Mouse (Mus musculus) thymus, adult 2 months (tissue): ENCODE results near the gene Plekhm1.

Experiments used
- CTCF ChIP-seq: fragments of 200-500 bp; IDR thresholded peaks from 2 replicates; pipeline ENCODE4 v1.5.1; 2012; ENCODE audit warnings: mild to moderate bottlenecking, control low read depth, low read length, moderate library complexity, borderline replicate concordance; ENCODE audit not compliant: control insufficient read depth, poor library complexity, insufficient read depth; ENCODE audit errors: extremely low read depth
- POLR2A ChIP-seq: fragments of 200-500 bp; IDR thresholded peaks from 2 replicates; pipeline ENCODE4 v1.6.1; 2012; ENCODE audit warnings: mild to moderate bottlenecking, low read length, control low read depth, moderate library complexity; ENCODE audit not compliant: control insufficient read depth, poor library complexity, insufficient read depth; ENCODE audit errors: extremely low read depth

DNA sequence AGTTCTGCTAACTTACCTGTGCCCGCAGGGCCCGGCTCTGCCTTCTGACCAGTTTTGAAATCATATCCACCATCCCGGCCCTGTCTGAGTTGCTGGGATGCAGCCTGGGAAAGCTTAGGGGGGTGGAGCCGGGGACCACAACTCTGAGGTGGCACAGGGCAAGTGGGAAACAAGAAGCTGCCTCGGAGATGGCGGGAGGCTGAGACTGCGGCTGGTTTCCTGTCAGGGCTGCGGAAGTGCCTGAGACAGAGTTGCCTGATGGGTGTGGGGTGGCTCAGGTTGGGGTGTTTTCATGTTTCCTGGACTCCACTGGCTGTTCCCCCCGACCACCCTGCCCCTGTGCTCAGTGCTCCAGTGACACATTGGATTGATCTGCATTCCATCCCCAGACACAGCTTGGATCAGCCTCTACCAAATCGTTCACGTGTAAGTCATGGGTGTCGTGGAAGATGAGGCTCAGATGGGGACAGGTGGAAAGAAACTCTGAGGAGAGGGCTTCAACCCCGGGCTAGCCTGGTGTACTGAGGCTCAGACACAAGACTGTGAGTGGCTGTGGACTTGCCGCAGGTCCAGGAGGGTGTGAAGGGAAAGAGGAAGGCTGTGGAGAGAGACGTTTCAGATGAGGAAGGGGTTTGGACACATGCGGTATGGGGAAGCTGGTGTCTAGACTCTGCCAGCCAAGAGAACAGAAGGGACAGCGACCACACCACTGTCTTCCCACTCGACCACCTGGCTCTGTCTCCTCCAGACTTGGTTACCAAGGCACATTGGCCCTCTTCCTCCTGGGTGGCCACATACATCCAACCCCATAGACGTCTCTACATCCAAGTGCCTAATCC is 67.8 kb downstream of the Plekhm1 start:
- TF ChIP-seq CTCF (no peak), POLR2A (peak; percentile 60)
